Mouse (Mus musculus): Measurements from ENCODE around the gene Cstf1.
A peak's percentile ranks its signal among the peaks of the same experiment; 100 is the strongest.

- TF ChIP-seq POLR2A (IDR thresholded peaks at IDR 0.05; ENCODE audit: borderline replicate concordance, extremely low read depth, insufficient read depth, insufficient read length, poor library complexity, severe bottlenecking) (no peak), CTCF (IDR thresholded peaks at IDR 0.05; ENCODE audit: borderline replicate concordance, extremely low read depth, insufficient read depth, insufficient read length) (peak; percentile 43; the same call in 1 of the 2 replicates)
These were observed 7.9 kb downstream of the Cstf1 start for GRCm38 (mm10) chr2:172378332-172378731.

Data from brain, embryonic 14.5 days (tissue).